Mouse (Mus musculus) megakaryocyte-erythroid progenitor cell, adult 5-6 weeks (primary cell): ENCODE data around the gene Hoxd3. TPM values are rescaled to one million over a fixed set of nuclear protein-coding genes. Genes with fewer than 3 reads are reported as not detected.

Experiments
- ATAC-seq: replicated peaks from 2 replicates; pipeline ENCODE4 v1.8.0; 2016; ENCODE audit warnings: mild to moderate bottlenecking, inconsistent platforms; ENCODE audit not compliant: severe bottlenecking, poor library complexity, low FRiP score, low TSS enrichment
- total RNA-seq, 2 experiments: library from RNA; stranded (forward) in 1 of 2; stranded (reverse) in 1 of 2; fragments of 200-1000, 215-1000 nt in 1 of 2; fragments of >200 nt in 1 of 2; fragmentation: Nextera tagmentation in 1 of 2; gene quantifications; 2 replicates each; pipeline ENCODE4 v1.2.3; 2014 to 2017

The Hoxd3 gene
- total RNA-seq, 2 experiments from 2014 or later = not detected

DNA sequence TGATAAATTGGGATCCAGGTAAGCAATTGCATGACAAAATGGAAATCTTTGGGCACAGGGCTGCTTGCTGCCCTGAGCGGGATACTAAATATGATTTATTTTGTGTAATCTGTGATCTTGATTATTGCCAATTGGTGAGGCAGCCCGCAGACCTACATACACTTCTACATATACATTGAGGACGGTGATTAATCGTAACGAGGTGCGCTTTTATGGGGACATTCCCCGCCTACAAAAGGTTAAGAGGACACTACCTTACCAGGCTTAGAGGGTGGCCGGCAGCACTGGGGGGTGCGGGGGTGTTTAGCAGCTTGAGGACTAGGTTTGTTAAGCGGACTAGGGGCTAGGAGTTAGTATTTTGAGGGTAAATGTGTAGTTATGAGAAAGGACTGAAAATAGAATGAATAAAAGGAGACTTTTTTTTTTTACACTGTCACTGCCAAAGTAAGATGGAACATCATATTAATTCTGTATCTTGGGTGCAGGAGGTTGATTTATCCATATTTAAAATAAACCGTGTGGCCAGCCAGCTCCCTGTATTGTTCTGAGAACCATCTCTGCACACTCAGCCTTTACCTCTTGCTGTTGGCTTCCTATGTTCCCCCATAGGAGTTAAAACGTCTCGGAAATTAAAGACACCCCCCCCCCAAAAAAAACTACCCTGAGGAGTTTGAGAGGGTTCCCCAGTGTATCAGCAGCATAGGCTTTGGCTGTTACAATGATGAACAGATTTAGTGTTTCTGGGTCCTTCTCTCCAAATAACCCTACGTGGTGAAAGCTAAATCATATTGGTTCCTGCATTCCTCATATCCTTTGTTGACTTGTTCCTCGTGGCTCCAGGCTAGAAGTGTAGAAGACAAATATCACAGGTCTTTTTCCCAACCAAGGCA is 25.2 kb downstream of the Hoxd3 start:
- ATAC-seq = no peak

GRCm38 (mm10) chr2:74737578-74738070 is 25.9 kb downstream of the Hoxd3 start:
- no peak for ATAC-seq

GRCm38 (mm10) chr2:74738623-74739475 is 27.1 kb downstream of the Hoxd3 start:
- no peak for ATAC-seq

DNA sequence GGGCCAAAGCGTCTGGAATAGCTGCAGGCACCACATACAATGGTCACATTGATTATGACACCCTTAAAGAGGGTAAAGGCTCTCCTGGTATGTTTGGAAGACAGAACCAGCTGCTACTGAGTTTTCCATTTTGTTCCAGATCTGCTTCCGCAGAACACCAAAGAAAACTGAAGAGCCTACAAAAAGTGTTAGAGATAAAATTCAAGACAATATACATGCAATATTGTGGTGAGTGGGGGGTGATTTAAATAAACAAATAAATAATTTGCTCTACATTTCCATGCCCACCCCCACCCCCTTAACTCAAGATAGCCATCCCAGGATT is 27.7 kb downstream of the Hoxd3 start:
- no peak for ATAC-seq

- ATAC-seq = no peak
Measured at GRCm38 (mm10) chr2:74739869-74740268, 28.1 kb downstream of the Hoxd3 start.

GRCm38 (mm10) chr2:74740311-74741091 is 28.8 kb downstream of the Hoxd3 start:
- 0 out of 2 replicates have a peak, but pooled peaks have one; percentile 9 for ATAC-seq

DNA sequence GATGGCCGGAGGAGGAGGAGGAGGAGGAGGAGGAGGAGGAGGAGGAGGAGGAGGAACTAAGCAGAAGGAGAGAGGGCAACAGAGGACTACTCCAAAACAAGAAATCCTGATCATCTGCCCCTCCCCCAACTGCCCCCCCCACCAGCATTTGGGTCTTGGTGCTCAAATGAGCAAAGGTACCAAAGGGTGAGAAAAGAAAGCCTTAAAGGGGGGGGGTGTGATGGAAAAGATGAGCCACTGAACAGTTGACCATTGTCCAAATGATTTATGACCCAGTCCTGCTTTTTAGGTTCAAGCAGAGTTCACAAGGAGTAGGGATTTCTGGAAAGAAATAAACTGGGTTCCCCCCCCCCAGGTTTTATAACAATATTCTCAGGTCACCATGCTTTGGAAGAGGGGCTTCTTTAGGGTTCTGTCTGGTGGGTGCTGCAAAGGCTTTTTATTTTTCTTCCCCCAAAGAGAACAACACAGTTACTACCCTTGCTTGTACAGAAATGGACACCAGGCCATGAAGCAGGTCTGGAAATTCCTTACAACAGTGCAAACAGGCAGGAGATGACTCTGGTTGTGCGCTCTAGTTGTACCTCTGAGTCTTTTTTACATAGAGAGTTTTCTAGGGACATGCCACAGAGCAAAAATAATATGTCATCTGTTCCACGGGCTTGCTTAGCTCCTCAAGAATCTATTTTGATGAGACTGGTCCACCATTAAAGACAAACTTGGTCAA is 29.7 kb downstream of the Hoxd3 start:
- no peak for ATAC-seq

DNA sequence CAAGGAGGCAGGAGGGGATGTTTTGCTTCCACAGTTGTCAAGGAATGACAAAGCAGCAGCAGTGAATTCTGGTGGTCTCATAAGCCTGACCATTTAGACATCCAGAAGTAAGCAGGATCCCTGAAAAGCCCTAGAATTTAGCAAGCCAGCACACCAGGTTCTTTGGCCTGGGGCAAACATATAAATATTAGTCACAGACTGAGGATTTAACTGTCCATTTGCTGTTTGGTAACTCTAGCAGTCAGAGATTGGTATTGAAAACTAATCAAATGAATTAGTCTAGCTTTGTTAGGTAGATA is 30.2 kb downstream of the Hoxd3 start:
- ATAC-seq = no peak

DNA sequence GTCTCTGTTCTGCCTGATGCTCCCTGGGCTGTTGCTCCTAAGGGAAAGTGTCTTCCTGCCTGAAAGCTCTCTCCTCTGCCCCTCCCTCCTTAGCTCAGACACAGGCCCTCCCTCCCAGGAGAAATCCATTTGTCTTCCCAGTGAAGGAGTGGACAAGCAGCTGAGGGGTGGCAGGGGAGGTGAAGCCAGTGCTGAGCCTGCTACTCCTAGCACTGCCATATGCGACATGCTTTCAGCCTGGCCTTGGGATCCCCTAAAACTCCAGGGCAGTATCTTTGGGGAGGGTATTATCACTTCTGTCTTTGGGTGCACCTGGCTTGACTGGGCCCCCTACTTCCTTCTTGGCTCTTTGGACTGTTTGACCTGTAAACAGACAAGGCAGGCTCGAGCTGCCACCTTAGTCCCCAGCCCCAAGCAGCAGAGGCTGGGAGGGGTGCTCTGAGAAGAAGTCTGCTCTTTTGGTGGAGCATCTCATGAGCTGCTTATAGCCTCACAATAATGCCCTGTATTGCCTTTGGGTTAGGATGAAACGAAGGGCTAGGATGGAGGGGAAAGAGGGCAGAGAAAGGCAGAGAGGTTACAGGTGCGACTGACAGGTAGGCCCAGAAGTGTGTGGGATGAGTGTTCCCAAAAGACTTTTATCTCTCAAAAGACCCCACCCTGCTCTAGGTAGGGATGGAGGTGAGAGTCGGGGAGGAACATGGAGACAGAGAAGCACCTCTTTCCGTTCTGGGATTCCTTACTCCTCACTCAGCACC is 34.0 kb downstream of the Hoxd3 start:
- no peak for ATAC-seq

DNA sequence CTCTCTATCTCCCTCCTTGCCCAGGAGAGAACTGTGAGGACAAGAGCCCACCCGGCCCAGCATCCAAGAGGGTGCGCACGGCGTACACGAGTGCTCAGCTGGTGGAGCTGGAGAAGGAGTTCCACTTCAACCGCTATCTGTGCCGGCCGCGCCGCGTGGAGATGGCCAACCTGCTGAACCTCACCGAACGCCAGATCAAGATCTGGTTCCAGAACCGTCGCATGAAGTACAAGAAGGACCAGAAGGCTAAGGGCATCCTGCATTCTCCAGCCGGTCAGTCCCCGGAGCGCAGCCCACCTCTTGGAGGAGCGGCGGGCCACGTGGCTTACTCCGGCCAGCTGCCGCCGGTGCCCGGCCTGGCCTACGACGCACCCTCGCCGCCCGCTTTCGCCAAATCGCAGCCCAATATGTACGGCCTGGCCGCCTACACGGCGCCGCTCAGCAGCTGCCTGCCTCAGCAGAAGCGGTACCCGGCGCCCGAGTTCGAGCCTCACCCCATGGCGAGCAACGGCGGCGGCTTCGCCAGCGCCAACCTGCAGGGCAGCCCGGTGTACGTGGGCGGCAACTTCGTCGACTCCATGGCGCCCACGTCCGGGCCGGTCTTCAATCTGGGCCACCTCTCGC is 34.7 kb downstream of the Hoxd3 start:
- ATAC-seq = no peak

GRCm38 (mm10) chr2:74747006-74747405 is 35.3 kb downstream of the Hoxd3 start:
- no peak for ATAC-seq

DNA sequence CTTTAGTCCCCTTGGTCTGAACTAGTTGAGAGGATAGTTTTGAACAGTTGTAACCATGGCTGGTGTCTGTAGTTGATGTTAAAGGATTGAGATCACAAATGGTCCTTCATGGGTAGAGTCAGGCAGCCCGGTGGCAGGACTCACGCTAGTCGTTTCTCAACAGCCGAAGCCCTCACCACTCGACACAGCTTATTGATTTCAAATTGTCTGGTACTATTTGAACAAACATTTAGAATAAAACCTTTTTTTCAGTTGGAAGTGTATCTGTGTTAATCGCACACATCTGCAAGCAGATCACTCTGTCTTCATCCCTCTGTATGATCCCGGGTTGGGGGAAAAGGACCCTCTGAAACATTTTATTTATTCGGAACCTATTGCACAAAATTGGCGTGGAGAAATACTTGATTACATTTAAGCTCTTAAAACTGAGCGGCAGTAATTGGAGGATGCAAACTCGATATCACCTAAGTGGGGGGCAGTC is 36.0 kb downstream of the Hoxd3 start:
- no peak for ATAC-seq

DNA sequence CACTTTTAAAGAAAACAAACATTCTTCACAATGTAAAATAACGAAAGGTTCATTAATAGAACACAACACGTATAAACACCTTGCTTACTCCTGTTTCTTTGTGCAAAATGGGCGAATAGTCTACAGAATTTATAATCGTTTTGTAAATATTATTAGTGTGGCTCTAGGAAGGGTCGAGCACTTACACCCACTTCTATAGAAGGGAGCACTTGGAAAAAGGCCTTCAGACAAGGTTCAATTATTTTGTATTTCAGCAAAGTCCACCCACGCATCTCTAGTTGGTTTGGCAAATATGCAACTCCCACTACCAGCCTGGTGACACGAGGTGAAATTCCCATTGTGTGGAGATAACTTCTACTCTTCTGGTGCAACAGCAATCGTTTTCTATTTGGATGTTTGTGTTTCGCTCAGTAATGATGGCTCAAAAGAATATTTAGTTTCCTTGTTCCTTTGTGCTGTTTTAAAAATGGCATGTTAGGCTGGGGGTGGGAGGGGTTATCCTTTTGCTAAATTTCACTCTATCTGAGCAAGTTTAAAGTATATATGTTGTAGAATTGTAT is 36.8 kb downstream of the Hoxd3 start:
- no peak for ATAC-seq

DNA sequence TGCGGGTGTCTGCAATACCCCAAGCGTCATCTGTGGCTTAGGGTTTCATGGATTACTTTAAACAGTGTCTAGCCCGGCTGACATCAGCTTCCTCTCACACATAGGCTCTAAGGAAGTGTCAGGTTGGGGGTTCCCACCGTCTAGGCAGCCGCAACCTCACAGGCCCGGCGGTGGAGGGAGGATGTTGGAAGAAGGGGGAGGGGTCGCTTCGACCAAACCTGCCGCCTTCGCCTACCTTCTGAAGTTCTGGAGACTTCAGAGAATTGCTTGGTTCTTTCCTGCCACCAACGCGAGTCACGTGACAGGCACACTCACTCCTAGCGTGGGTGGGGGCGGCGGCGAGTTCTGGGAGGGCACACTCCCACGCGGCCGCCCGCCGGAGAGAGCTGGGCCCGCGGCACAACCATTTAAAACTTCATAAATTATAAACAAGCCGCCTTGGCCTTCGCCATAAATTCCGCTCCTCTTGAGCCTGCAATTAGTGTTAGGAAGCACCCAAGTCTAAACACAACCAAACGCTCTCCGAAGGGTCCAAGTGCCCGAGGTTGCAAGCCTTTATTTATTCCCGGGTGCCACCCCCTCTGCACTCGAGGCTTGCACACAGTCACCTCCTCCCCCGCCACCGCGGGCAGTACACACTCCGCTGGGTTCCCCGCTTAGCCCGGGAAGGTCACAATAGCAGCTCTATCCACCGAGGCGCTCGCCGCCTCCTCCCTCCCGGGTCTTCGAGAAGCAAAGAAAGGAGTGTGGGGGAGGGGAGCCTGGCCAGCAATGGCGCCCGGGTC is 37.8 kb downstream of the Hoxd3 start:
- ATAC-seq = no peak

DNA sequence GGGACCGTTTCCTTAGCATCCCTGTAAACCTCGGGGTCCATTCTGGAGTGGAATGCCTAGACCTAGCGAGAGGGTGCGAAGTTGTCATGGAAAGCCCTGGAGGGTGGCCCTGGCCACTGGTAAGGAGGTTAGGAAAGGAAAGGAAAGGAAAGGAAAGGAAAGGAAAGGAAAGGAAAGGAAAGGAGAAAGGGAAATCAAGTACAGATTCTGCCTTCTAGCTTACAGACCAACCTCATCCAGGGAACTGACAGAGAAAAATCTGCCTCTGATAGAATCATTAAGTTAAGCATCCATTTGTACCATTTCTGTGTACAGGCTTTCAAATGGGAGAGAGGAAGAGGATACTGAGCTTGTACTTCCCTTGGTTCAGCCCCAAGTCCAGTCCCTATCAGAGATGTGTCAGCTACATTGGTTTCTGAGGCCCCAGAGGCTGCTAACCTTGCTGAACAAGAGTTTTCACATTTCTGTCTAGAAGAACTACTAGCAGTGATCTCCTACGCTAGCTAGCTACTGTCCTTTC is 39.1 kb downstream of the Hoxd3 start:
- no peak for ATAC-seq

- no peak for ATAC-seq
Measured at GRCm38 (mm10) chr2:74751861-74752260, 40.1 kb downstream of the Hoxd3 start.
